Mouse (Mus musculus) G1E-ER4 (cell line): ENCODE measurements around the gene Zc3h7b. TPM values are rescaled to one million over a fixed set of nuclear protein-coding genes. Genes with fewer than 3 reads are reported as not detected.

ENCODE experiments used
- GATA1 ChIP-seq: IDR thresholded peaks from one replicate; pipeline ENCODE4 v1.8.0; 2012; ENCODE audit warnings: low read length, inconsistent platforms
- polyA plus RNA-seq: library from polyadenylated mRNA; stranded (reverse); fragments of >175 nt; gene quantifications from 2 replicates; pipeline ENCODE4 v1.2.3, GENCODE M21; 2012

Gene Zc3h7b
- polyA plus RNA-seq, 1 experiment = 77.6 TPM

DNA sequence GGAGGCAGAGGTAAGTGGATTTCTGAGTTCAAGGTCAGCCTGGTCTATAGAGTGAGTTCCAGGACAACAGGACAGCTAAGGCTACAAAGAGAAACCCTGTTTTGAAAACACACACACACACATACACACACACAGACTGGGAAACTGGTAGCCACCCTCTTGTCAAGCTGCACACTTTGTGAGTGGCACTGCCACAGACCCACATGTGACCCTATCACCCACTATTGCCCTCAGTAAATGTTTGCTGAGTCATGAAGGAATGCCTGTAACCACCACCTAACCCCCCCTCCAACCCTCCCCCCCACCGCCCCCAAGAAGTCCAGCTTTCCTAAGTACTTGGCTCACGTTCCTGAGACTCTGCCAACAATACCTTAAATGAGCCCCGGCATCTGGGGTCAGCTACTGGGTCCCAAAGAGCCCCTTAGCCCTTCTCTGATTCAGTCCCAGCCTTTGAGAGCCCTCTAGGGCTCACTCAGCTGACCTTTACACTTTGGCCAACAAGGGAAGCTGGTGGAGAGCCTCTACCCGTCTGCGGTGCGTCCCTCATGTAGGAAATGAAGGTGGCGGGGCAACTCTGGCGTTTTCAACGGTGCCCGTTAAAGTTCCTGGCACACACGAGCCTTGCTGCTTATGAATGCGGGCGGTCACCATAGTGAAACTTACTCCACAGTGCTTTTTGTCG is 93.8 kb downstream of the Zc3h7b start:
- no peak for TF ChIP-seq GATA1

DNA sequence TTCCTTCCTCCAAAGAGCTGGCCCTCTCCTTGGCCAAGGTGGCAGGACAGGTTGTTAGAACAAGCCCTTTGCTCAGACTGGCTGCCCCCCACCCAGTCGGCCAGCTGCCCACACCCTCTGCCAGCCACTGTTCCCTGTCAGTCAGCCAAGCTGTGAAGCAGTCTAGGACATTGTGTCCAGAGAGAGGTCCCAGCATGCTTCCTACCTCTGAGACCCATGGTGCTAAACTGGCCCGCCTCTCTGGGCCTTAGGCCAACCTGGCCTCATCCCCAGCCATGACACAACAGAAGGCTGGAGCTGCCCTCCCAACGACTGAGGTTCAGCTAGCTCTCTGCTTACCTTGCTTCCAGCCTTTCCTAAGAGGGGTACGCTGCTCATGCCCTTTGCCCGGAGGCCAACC is 94.8 kb downstream of the Zc3h7b start:
- no peak for TF ChIP-seq GATA1

- TF ChIP-seq GATA1 = no peak
These were observed 95.4 kb downstream of the Zc3h7b start for GRCm38 (mm10) chr15:81840306-81840705.

- TF ChIP-seq GATA1 = no peak
These were observed 97.4 kb downstream of the Zc3h7b start for GRCm38 (mm10) chr15:81842275-81842674.

GRCm38 (mm10) chr15:81845033-81845625 is 100.3 kb downstream of the Zc3h7b start:
- TF ChIP-seq GATA1 = no peak

DNA sequence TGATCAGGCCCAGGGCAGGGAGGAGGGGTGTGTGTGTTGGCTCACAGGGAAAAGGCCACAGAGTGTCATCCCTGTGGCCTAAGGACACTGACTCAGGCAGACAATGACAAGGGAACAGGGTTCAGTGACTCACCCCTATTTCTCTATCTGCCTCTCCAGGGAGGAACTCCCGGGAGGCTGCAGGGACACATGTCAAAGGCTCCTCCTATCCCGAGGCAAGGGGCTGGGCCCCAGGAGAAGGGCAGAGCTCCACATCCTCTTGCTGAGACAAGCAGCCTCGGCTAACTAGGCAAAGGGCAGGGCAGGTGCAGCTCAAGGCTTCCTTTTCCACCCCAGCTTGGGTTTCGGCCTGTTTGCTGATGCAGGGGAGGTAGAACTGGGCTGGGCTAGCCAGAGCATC is 100.9 kb downstream of the Zc3h7b start:
- TF ChIP-seq GATA1 = no peak

Other genes with a start within 250 kb of the Zc3h7b start
- 26.2 and 28.9 TPM in 2 replicates for gene Ep300, start 159.7 kb upstream of the Zc3h7b start, polyA plus RNA-seq
- 14.9 and 23.6 TPM in 2 replicates for gene L3mbtl2, start 81.2 kb upstream of the Zc3h7b start, polyA plus RNA-seq
- gene Chadl, start 47.8 kb upstream of the Zc3h7b start, polyA plus RNA-seq = 0.06 TPM in 1 of 2 replicates, not detected in the other
- 273 and 309 TPM in 2 replicates for gene Rangap1, start 473 bp downstream of the Zc3h7b start, polyA plus RNA-seq
- gene Tef, start 57.4 kb downstream of the Zc3h7b start, polyA plus RNA-seq = 53.4 and 92.0 TPM in 2 replicates
- 34.5 and 37.6 TPM in 2 replicates for gene Tob2, start 113.7 kb downstream of the Zc3h7b start, polyA plus RNA-seq
- gene Phf5a, start 126.9 kb downstream of the Zc3h7b start, polyA plus RNA-seq = 5.0 and 21.7 TPM in 2 replicates
- gene Aco2, start 127.3 kb downstream of the Zc3h7b start, polyA plus RNA-seq = 167 and 205 TPM in 2 replicates
- gene Polr3h, start 181.2 kb downstream of the Zc3h7b start, polyA plus RNA-seq = 66.1 and 86.3 TPM in 2 replicates
- gene Csdc2, start 191.7 kb downstream of the Zc3h7b start, polyA plus RNA-seq = not detected in 2 replicates
- 93.6 and 105 TPM in 2 replicates for gene Pmm1, start 215.9 kb downstream of the Zc3h7b start, polyA plus RNA-seq
- gene 1700029P11Rik, start 235.5 kb downstream of the Zc3h7b start, polyA plus RNA-seq = not detected in 2 replicates
- 8.4 and 12.7 TPM in 2 replicates for gene Xrcc6, start 242.8 kb downstream of the Zc3h7b start, polyA plus RNA-seq